Mouse (Mus musculus) megakaryocyte, embryonic 14.5 days (primary cell): ENCODE measurements around the gene Bbs1.

Source experiments
- FLI1 ChIP-seq: IDR thresholded peaks from 2 replicates; pipeline ENCODE4 v1.6.1; 2012; ENCODE audit warnings: low read length, inconsistent platforms, mixed read lengths
- GATA1 ChIP-seq: IDR thresholded peaks from 3 replicates; pipeline ENCODE4 v1.6.1; 2012; ENCODE audit warnings: mixed read lengths, low read length, inconsistent platforms, borderline replicate concordance

DNA sequence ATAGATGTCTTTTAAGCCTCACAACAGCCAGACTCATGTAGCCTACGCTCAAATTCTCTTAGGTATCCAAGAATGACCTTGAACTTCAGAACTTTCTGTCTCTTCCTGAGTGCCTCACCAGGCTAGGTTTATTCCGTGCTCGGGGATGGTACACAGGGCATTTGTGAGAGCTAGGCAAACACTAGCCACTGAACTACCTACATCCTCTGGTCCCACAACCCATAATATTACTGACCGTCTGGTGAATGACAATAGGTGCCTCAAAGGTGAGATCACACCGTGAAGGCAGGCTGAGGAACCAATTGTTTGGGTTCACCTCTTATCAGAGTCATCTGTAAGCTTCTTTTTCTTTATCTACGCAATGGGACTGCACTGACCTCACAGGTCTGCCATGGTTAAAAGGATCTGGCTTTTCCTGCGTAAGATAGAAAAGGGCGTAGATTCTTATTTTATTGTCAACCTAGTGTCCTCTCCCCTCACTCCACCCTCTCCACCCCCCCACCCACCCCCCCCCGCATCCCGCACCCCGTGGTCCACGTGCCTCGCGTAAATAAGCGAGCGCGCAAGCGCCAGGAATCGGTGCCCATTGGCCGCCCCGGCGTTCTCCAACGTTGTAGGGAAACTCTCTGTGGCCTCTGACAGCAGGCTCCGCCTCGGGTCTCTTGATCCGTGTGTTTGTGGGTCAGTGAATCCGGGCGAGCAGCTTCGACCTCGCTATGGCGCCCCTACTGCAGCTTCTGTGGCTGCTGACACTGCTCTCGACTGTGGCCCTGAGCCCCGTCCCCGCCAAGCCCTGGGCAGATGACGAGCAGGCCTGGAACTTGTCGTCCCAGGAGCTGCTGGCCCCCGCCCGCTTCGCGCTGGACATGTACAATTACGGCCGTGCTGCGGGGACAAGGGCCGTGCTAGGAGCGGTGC lies 51.6 kb downstream of the Bbs1 start, which contains the start of gene Ctsf:
- TF ChIP-seq GATA1 (no peak), FLI1 (no peak)
